ENCODE assay signal across 11 mouse cellular contexts in genomic region chrX:48899555-48899954, GRCm38 (mm10). TPM values are rescaled to one million over a fixed set of nuclear protein-coding genes. Genes with fewer than 3 reads are reported as not detected.
DNase-seq lines count a peak whose midpoint lies in the region; ATAC-seq and TF ChIP-seq lines count a peak whose summit lies in the region.
"Had no signal": no experiment of that assay in that cellular context is flagged by ENCODE, and none has a peak within 500 bp of the region (broad histone marks: within the 10 kb centered on the region; RNA-seq: fewer than 3 reads in every experiment).

No protein-coding gene starts in this region.

- no peak for TF ChIP-seq POLR2A in CH12.LX (IDR thresholded peaks at IDR 0.05; ENCODE audit: low read depth, low read length)

- peak; percentile 50 to 51 for DNase-seq in cerebellum, postnatal 10 days
- no peak for DNase-seq in cerebellum, adult 11 months
- peak in 1 of 2 experiments; percentile 25 for DNase-seq in layer of hippocampus, adult 2 months (ENCODE audit: low spot score in 2 of 2)
- DNase-seq in layer of hippocampus, adult 9-11 months, result no peak
- no peak for DNase-seq in CH12.LX (ENCODE audit: extremely low read depth)
- no peak for DNase-seq in heart, postnatal 0 days (ENCODE audit: low spot score)
- peak; percentile 6 for DNase-seq in right cerebral cortex, postnatal 14 days
- DNase-seq in spleen, postnatal 36 days (ENCODE audit: low spot score in 2 of 2), result no peak

- no peak overlapping the region for H3K9ac ChIP-seq in CH12.LX (ENCODE audit: insufficient read depth, low read depth)
- no peak overlapping the region for H3K9ac ChIP-seq in heart, postnatal 0 days (replicated peaks; ENCODE audit: low read depth, low read length)

- H3K27ac ChIP-seq in layer of hippocampus, adult 2 months, result no peak overlapping the region
- no peak overlapping the region for H3K27ac ChIP-seq in CH12.LX (ENCODE audit: insufficient read depth, low read depth)
- no peak overlapping the region for H3K27ac ChIP-seq in heart, postnatal 0 days (ENCODE audit: low read depth)

- no peaks in the 10 kb centered on the region for H3K36me3 ChIP-seq in CH12.LX (replicated peaks in 1 of 2; ENCODE audit: control insufficient read depth in 1 of 2, insufficient read depth in 1 of 2, low read length in 1 of 2)
- no peaks in the 10 kb centered on the region for H3K36me3 ChIP-seq in heart, postnatal 0 days (replicated peaks; ENCODE audit: control insufficient read depth, insufficient read depth, low read length)
- H3K36me3 ChIP-seq: G1E had no signal

- H3K4me1 ChIP-seq in CH12.LX (ENCODE audit: control insufficient read depth in 1 of 2, insufficient read depth in 2 of 2), result no peaks in the 10 kb centered on the region
- no peaks in the 10 kb centered on the region for H3K4me1 ChIP-seq in heart, postnatal 0 days (ENCODE audit: control insufficient read depth, insufficient read depth)

- in situ Hi-C loops in CH12.LX (cut with MboI; ENCODE audit: low pct_ligation_motif_present, low pct_unique_long_range_greater_than_20kb, low sequenced_read_pairs), result no loop called here

- peak overlapping the region; percentile 22; the same call in 1 of the 2 replicates for H3K4me3 ChIP-seq in layer of hippocampus, adult 2 months
- H3K4me3 ChIP-seq in CH12.LX (replicated peaks in 1 of 3; ENCODE audit: low read depth in 2 of 3, low read length in 2 of 3, poor library complexity in 1 of 3), result no peak overlapping the region
- no peak overlapping the region for H3K4me3 ChIP-seq in heart, postnatal 0 days (ENCODE audit: low read depth, low read length)

- no peaks in the 10 kb centered on the region for H3K9me3 ChIP-seq in CH12.LX (replicated peaks; ENCODE audit: low read length)
- H3K9me3 ChIP-seq in heart, postnatal 0 days (replicated peaks; ENCODE audit: control insufficient read depth, low read length), result no peaks in the 10 kb centered on the region
- H3K9me3 ChIP-seq: G1E had no signal

- peak; percentile 88 for TF ChIP-seq CTCF in layer of hippocampus, adult 2 months (conservative IDR thresholded peaks at IDR 0.05)
- peak; percentile 25 to 64; a peak in 2 of 4 replicates for TF ChIP-seq CTCF in CH12.LX (conservative IDR thresholded peaks at IDR 0.05 in 1 of 2, IDR thresholded peaks at IDR 0.05 in 1 of 2; ENCODE audit: low read depth in 2 of 2, low read length in 2 of 2)
- TF ChIP-seq CTCF in heart, postnatal 0 days (IDR thresholded peaks at IDR 0.05; ENCODE audit: low read depth), result peak; percentile 55

- no peak for ATAC-seq in heart, postnatal 0 days (ENCODE audit: insufficient read depth, low read depth)

- H3K4me2 ChIP-seq in CH12.LX (ENCODE audit: insufficient read depth, low read depth, poor library complexity, severe bottlenecking), result no peak overlapping the region
- H3K4me2 ChIP-seq in heart, postnatal 0 days (ENCODE audit: low read depth, low read length), result no peak overlapping the region; the same call in 1 of the 2 replicates

- 36% methylated on average over 5 of the region's 5 CpGs for WGBS in heart, postnatal 0 days

- no peak for TF ChIP-seq EP300 in CH12.LX (IDR thresholded peaks at IDR 0.05; ENCODE audit: low read length)
- TF ChIP-seq EP300 in heart, postnatal 0 days (IDR thresholded peaks at IDR 0.05; ENCODE audit: low read depth), result no peak

- H3K27me3 ChIP-seq in CH12.LX (replicated peaks), result no peaks in the 10 kb centered on the region
- H3K27me3 ChIP-seq in heart, postnatal 0 days (ENCODE audit: control insufficient read depth, insufficient read depth, low read length), result no peaks in the 10 kb centered on the region

- dilution Hi-C loops in CH12.LX (cut with MboI; ENCODE audit: extremely low pct_ligation_motif_present, extremely low pct_unique_long_range_greater_than_20kb, low sequenced_read_pairs), result no loop called here

- no peaks in the 10 kb centered on the region for H3K79me2 ChIP-seq in CH12.LX (replicated peaks; ENCODE audit: control insufficient read depth, extremely low read depth, insufficient read depth, poor library complexity, severe bottlenecking)

- peak; percentile 54 for TF ChIP-seq RAD21 in CH12.LX (IDR thresholded peaks at IDR 0.05; ENCODE audit: low read depth, low read length)

TF ChIP-seq in CH12.LX, 34 proteins besides CTCF, POLR2A, EP300 and RAD21:
- TF ChIP-seq SMC3 (IDR thresholded peaks at IDR 0.05; ENCODE audit: low read depth, low read length) (peak; percentile 52), MAX (IDR thresholded peaks at IDR 0.05; ENCODE audit: low read length) (no peak), ZMIZ1 (IDR thresholded peaks at IDR 0.05; ENCODE audit: low read depth, low read length) (no peak)
TF ChIP-seq in CH12.LX: peak in this region for 1.

RNA-seq across cellular contexts. Expression of gene Gm595, which starts 22.0 kb away (rescaled TPM):
- not detected for total RNA-seq in layer of hippocampus, adult 2 months (2021)
- total RNA-seq in CH12.LX (2012; rRNA removed) (not detected in 2 replicates), CH12.LX (2014; rRNA removed) (not detected in 2 replicates)
- not detected in 2 replicates for polyA plus RNA-seq in CH12.LX (2012; ENCODE audit: insufficient read length, low read depth)
- total RNA-seq in heart, postnatal 0 days (2014; rRNA removed; ENCODE audit: low replicate concordance), result not detected in 2 replicates
- not detected in 2 replicates for polyA plus RNA-seq in heart, postnatal 0 days (2015; fragmentation: Nextera tagmentation; extraction: Ambion mirVana)
- total RNA-seq: G1E had no signal
- polyA plus RNA-seq: frontal cortex, adult 2 months; G1E; liver, embryonic 16.5 days had no signal

Comparison
In these comparisons a context has a peak if more than half of its experiments do, and no peak if none do; other contexts are left out.
1. DNase-seq: peak in cerebellum, postnatal 10 days (2 of 2) and right cerebral cortex, postnatal 14 days (single experiment); none in cerebellum, adult 11 months (single experiment), layer of hippocampus, adult 9-11 months (single experiment), CH12.LX (single experiment), heart, postnatal 0 days (single experiment) and spleen, postnatal 36 days (0 of 2).
2. Peak in every context shown above with its lines, with median percentiles within 50 percentile points of each other: CTCF ChIP-seq.